Mouse (Mus musculus) kidney, adult 2 months (tissue): ENCODE data around the gene Gm3072.
"Not testable (repeated sequence)": the region's sequence is repeated elsewhere in the genome, so short reads cannot be mapped to it uniquely, and the experiment has no call there.

Experiments used
- CTCF ChIP-seq: fragments of 200-500 bp; conservative IDR thresholded peaks from 2 replicates; pipeline ENCODE4 v1.5.1; 2011; ENCODE audit warnings: low read depth, mild to moderate bottlenecking, control low read depth, low read length, moderate library complexity, mixed read lengths; ENCODE audit not compliant: insufficient read depth, insufficient read length
- POLR2A ChIP-seq: fragments of 200-500 bp; IDR thresholded peaks from one replicate; pipeline ENCODE4 v1.6.1; 2011; ENCODE audit warnings: low read depth, low read length, control low read depth

- not testable (repeated sequence) for TF ChIP-seq CTCF, POLR2A
Observed at GRCm38 (mm10) chr14:41586346-41586745, 38.1 kb downstream of the Gm3072 start.
